Mouse (Mus musculus) embryonic fibroblast, embryonic 13.5 days (primary cell): Measurements from ENCODE around the gene Dhx32.

ENCODE experiments used
- CTCF ChIP-seq: IDR thresholded peaks from 2 replicates; pipeline ENCODE4 v1.5.1; 2011; ENCODE audit warnings: mild to moderate bottlenecking, control low read depth, low read length, moderate library complexity, borderline replicate concordance; ENCODE audit not compliant: insufficient read depth
- POLR2A ChIP-seq: IDR thresholded peaks from 2 replicates; pipeline ENCODE4 v1.6.1; 2011; ENCODE audit warnings: low read depth, mild to moderate bottlenecking, control low read depth, low read length, moderate library complexity

DNA sequence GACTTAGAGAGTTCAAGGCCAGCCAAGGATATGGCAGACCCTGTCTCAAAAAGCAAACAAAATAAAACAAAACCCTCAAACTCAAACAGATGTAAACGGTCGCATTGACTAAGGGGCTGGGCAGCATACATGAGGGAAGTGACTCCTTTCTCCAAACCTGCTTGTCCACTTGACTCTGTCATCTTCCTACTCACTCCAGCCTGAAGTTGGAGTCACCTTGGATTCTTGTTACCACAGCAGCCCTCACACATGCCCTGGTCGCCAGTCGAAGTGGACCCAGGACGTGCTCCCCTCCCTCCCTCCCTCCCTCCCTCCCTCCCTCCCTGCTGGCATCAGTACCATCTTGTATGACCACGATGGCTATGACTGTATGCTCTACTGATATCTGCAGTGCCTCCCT lies 943 bp downstream of the Dhx32 start:
- TF ChIP-seq CTCF (no peak), POLR2A (no peak)
